Mouse (Mus musculus): ENCODE measurements around the gene Inip. TPM values are rescaled to one million over a fixed set of nuclear protein-coding genes. Genes with fewer than 3 reads are reported as not detected.
A peak's percentile ranks its signal among the peaks of the same experiment; 100 is the strongest.

Inip gene
- total RNA-seq, 2 experiments from 2014 or later: 20.2 to 22.7 TPM

DNA sequence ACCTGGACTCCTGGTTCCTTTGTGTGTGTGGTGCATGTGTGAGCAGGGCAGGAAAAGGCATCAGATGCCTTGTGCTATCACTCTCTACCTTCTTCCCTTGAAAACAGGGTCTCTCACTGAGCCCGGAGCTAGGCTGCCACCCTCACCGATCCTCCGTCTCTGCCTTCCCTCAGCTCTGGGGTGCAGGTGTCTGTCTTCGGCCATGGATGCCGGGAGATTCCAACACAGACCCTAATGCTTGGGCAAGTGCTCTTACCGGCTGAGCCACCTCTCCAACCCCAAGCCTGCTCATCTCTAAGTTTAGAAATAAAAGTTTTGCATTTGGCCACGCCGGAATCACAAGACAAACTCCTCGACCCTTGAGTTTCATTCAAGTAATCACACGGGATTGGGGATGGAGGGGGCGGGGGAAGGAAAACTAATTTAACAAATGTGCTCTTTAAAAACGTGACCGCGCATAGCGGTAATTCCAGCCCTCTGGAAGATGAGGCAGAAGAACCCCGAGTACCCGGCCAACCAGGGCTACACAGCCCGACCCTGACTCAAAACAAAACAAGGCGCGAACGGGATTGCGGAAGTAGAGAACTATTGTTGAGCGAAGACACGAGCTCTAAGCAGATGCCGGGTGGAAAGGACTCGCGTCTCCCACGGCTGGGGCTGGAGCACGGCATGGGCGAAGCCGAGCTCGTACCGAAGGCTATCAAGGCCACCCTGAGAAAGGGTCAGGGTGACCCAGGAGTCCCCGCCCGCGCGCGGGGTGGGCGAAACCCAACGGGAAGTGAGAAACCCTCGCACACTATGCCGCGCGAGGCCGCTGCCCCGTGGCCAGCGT, 18.3 kb downstream of the Inip start:
- DNase-seq (ENCODE audit: low spot score in 2 of 2): peak in 1 of 2 experiments; percentile 37

DNA sequence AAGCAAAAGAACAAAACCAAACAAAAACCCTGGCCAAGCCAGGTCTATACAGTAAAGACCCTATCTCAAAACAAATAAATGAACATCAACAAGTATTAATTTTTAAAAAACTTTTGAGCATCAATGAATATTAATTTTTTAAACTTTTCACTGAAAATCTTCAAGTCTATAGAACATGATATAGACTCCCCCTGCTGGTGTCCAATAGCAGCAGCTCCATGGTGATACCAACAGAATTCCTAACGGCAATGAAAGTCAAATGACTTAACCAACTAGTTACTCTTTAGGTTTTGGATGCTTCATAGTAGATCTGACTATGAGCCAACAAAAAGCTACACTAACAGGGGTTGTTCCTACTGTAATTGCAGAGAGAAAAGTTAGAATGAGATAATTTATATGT, 20.8 kb downstream of the Inip start:
- no peak for DNase-seq (ENCODE audit: low spot score in 2 of 2)

DNA sequence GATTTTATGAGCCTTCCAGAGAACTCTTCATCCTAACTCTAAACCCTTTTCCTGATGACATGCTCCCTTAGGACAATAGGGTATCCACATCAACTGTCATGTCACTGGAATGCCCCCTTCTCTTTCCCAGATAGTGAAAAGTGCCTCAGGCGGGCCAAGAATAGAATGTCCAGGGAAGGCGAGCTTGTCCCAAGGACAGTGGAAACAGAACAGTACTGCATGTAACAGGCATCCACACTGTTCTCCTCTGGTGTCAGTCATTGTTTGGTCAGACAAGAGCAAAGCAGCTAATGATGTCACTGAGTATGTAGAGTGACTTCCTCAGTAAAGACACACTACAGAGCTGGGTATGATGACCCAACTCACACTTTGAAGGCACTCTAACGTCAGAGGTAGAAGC, 23.6 kb downstream of the Inip start:
- no peak for DNase-seq (ENCODE audit: low spot score in 2 of 2)

DNA sequence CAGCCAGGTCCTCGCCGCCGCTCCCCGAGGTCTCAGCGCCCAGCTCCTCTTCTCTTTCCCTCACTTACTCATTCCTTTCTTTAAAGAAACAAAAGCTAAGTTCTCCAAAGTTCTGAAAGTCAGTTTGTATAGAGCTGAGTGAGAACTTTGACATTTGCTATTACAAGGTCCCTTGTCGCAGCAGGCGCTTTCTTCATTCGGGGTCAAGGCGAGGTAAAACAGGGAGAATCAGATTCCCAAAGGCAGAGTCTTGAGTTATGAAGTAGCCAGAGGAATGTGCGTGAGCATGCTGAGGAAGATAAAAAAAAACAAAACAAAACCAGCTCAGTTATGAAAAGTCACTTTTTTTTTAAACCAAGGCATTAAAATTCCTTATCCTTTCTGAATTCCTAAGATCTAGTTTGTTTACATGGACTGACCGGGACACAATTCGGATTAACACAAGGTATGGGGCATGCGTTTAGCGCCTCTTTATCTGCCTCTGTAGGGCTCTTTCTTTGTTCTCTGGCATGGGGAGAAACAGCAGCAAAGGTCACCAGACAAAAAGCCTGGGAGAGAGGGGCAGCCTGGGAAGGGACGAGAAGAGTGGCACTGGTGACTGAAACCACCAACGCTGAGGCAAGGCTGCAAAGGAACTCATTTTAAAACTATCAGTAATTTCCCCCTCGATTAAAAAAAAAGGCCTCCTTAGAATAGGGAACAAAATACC, 29.1 kb downstream of the Inip start:
- DNase-seq (ENCODE audit: low spot score in 2 of 2): no peak

DNA sequence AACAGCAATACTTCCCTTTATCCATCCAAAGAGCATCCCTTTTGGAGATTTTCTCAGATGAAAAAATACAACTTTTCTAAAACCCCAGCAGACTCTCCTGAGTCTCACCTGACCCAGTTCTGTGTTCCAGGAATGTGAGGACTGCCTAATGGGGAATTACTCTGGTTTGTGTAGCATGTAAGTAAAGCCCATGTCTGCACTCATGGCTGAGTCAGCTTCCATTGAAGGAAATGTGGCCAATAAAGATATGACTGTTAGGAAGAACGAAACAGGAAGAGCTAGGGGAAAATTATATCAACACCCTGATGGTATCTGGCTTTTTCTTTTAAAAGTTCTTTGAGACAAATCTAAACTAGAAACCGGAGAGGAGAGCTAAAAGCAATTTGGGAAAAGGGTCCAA, 33.7 kb downstream of the Inip start:
- DNase-seq (ENCODE audit: low spot score in 2 of 2): no peak

DNA sequence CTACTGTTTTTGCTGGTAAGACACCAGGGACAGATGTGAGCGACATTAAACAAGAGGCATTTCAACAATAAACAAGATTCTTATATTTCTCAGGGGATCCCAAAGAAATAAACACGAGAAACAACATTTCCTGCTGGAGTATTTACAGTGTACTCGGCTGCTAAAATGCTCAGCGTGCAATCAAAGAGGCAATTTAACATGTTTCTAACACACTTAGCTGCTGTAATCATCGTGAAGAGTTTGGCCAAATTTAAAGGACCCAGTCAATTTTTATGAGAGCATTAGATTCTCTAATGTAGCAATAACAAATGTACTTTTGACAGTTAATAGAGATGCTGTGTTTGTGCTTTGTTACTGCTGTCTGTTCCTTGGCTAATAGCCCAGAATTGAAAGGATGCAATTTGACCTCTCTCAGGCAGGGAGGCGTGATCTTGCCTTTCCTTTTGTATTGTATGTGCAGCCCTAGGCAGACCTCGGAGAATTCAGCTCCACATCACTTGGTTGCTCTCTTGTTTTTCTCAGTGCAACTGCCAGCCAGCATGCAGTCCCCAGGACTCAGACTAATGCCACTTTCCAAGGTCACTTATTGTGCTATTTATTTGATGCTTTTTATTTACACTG, 35.9 kb downstream of the Inip start:
- DNase-seq (ENCODE audit: low spot score in 2 of 2): no peak

DNA sequence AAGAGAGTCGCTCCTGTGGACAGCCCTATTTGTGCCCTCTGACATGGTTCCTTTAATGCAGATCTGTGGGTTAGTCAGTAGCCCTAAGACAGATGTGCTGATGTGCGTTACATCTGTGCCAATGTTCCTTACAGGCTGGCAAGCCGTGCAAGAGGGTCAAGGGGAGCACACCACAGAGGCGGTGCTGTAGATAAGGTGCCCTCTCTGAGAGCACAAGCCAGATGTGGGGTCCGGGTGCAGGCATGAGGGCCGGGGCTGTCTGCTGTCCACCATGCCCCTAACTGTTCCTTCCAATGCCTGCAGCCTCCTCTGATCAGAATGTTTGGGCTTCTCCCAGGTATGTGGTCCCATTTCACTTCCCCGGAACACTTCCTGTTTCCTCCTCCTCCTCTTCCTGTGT, 36.4 kb downstream of the Inip start:
- DNase-seq (ENCODE audit: low spot score in 2 of 2): no peak

DNA sequence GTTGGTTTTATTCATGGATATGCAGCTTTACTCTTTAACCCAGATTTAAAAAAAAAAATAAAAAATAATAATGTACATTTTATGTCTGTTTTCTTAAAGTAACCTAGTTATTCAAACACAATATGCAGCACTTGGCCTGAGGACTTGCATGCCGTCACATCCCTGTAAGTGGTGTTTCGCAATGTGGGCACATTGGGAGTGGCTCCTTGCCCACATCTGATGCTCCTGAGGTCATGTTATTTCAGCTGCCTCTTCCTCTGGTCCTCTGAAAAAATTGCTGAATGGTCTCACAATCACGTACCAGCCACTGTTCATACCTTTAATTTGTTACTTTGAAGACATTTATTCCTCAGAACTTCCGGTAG, 40.0 kb downstream of the Inip start:
- no peak for DNase-seq (ENCODE audit: low spot score in 2 of 2)

DNA sequence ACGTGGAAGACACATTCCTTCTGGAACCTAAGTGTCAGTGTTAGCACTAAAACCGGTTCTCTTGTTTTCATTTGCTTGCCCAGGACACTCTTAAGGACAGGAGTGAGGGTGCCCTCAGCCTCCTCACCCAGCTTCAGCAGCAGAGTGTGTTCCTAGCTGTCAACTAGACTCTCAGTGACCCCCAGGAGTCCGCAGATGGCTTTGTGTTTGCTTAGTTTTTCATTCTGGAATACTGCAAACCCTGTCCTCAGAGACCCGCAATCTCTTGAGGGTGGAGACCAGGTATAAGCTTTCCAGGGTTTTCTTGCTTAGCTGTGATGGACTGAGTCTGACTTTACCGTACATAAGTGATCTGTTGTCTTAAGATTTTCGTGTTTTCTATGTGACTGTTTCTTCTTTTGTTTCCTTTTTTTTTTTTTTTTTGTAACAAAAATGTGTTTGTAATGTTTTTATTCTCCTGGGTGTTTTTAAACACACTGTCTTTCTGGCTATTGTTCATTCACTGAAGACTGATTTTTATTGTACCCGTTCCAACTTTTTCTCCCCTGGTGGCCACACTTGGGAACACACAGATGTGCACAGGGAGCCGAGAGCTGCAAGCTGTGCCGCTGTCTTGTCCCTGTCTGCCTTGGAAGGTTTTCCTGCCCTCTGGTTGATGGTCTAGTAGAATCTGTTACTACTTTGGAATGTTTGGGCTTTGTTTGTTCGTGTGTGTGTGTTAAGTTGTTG, 40.6 kb downstream of the Inip start:
- peak in 1 of 2 experiments; percentile 40 for DNase-seq (ENCODE audit: low spot score in 2 of 2)

DNA sequence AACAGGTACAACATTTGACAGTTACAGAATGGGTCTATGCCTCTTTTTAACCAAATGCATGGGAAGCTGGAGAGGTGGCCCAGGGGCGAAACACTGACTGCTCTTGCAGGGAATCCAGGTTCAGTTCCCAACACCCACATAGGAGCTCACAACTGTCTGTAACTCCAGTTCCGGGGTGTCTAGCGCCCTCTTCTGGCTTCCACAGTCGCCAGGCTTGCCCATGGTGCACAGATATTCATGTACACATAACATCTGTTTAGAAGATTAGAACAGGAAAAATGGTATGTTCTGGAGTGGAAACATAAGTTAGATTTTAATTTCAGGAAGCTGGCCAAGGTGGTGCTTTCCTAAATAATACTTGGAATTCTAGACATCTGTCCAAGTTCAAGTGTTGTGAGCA, 41.4 kb downstream of the Inip start:
- no peak for DNase-seq (ENCODE audit: low spot score in 2 of 2)

DNA sequence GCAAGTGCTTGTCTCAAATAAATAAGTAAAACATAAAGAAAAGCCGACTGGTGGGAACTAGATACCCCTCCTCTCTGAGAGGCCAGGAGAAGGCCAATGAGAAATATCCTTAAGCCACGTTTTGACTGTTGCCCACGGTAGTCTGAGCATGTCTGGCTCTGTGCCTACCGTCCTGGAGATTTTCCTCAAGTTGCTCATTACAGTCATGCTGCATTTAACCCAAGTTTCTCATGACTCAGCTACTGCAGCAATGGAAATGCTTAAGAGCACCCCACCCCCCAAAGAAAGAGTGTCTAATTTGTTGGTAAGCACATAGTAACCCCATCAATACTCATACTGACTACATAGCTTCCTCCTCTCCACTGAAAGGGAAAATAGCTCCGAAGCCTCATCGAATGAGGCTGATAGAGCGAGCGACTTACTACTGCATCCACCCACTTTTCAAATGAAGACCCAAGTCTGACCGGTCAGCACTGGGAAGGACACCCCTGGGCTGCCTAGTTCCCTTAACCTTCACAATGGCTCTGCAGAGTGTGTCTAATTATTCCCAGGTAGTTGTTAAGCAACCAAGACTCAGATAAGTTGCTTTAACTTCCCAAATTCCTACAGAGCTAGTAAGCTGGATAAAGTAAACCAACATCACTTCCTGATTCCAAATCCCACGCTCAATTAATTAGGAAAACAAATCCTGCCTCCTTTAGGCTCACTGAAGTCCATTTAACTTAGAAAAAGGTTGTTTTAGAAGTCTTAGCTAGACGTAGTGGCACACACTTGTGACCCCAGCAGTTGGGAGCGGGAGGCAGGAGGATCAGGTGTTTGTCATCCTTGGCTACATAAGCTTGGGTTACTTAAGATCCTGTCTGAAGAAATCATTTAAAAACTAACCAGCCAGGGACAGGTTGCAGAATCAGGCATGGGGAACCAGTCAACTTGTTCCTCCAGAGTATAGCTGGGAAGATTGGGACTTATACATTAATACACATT, 43.6 kb downstream of the Inip start:
- DNase-seq (ENCODE audit: low spot score in 2 of 2): no peak

DNA sequence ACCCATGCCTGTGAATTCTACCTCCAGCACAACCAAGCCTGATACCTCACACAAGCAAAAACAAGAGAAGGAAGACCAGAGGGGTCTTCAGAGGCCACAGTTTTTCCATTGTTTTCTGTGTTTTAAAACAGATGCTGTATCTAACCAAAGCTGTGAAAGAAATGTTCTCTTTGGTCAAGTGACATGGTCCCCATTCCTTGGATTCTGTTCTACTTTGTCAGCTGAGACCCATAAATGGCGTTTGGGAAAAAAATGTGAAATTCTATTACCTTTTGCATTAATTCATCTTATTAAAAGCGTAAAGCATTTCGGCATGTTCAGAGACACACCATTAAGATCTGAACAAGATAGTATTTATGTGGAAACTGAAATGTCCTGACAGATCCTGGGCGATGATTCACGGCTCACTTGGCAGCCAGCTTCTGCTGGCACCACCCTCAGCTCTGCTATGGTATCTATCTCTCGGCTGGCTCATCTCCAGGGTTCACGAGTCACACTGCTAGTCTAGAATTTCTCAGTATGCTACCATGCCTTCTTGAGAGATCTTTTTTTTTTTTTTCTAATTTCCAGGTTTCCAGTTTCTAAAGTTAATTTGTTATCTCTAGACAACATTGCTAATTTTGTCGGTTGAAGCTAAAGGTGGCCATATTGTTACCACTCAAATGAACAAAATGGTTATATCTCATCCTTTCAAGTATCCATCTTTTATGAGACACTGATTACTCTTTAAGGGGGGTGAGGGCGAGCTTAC, 44.9 kb downstream of the Inip start:
- peak; percentile 26 to 71 for DNase-seq (ENCODE audit: low spot score in 2 of 2)

DNA sequence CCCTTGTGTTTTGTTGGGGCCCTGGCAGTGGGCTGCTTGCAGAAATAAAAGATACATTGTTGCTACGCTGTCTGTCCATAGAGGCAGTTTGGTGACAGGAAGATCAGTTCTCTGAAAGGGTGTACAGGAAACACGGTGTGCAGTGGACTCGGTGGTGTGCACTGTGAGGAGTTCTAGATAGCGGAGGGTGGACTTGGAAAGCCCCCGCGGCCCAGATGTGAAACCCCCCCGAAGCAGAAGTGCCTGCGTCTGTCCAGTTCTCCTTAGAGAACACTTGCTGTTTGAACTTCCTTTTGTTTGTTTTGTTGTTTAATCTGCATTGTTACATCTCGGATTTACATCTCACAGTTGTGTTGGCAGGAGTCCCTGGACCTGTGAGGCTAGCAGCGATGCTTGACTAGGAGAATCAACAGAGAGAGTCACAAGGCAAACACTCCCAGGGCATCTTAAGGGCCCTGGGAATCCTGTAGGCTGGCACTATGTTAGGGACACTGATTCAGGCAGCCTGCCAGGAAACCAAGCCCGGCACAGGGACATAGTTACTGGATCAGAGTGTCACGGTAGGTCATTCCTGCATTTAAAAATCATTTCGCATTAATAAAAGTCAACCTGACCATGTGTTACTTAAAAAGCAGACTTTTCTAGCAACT, 47.8 kb downstream of the Inip start:
- no peak for DNase-seq (ENCODE audit: low spot score in 2 of 2)

DNA sequence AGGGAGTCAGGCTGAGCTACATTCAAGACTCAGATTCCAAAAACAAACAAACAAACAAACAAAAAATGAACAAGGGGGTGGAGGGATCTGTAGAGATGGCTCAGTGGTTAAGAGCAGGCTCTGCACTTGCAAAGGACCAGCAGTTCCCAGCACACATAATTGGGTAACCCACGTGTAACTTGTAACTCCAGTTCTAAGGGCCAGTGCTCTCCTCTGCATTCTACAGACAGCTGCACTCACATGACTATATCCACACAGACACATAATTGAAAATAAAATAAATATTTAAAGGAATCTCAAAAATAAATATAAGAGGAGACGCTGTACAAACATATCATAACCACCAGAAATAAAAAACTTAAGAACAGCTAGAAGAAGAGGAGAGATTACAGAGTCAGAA, 61.5 kb downstream of the Inip start:
- no peak for DNase-seq (ENCODE audit: low spot score in 2 of 2)

DNA sequence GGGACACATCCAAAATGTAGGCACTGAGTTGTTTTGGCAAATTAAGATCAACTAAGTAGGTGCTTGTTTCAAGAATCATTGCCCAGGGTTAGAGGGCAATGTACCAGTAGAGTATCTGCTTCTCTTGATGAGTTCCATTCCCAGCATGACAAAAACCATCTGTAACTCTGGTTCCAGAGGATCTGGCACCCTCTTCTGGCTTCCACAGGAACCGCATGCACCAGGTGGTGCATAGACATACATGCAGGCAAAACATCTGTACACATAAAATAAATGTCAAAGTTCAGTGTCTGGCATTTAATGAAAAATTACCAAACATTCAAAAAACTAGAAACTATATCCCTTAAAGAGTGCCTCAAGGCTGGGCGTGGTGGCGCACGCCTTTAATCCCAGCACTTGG, 62.1 kb downstream of the Inip start:
- no peak for DNase-seq (ENCODE audit: low spot score in 2 of 2)

DNA sequence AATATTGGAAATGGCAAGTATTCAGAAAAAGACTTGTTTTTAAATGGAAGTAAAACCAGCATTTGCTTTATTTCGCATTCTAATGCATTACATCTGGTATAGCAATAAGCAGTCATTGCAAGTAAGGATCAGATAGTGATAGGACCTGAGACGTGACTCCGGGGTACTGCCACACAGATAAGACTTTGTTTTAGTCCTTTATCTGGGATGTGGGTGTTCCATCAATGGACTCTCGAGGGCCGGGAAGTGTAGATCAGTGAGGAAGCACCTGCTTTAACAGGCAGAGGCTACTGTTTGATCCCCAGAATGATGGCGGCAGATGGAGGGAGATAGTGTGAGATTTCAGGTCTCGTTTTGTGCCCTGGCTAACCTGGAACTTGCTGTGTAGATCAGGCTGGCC, 69.8 kb downstream of the Inip start:
- no peak for DNase-seq (ENCODE audit: low spot score in 2 of 2)

DNA sequence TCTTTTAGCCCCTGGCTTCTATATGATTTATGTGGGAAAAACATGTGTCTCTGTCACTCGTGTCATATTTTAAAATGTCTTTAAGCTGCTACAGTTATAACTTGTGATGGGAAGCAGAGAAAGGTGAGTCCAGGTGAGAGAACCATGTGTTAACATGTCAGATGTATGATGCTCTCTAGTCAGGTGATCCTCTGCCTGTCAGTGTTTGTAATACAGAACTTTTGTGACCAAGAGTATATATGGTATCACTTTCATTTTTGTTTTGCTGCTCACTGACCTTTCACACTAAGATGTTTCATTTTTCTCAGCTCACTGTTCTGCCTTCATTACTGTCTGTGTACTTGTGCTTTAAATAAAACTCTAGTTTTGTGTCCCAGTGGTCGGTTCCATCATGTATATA, 72.5 kb downstream of the Inip start:
- DNase-seq (ENCODE audit: low spot score in 2 of 2): no peak

DNA sequence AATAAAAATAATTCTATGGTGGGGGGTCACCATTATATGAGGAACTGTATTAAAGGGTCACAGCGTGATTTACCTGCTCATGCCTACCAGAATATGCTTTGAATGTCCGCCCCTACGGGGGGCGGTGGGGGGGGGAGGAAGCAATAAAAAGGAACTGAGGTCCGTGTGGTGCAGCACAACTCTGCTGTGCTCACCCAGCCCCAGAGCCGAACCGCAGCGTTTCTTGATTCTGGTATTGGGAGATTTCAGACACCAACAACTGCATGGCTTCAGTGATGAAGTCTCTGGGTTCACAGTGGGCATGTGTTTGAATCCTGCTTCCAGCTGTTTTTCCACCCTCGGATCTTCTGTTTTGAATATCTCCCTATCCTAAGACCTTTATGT, 73.5 kb downstream of the Inip start:
- no peak for DNase-seq (ENCODE audit: low spot score in 2 of 2)

DNA sequence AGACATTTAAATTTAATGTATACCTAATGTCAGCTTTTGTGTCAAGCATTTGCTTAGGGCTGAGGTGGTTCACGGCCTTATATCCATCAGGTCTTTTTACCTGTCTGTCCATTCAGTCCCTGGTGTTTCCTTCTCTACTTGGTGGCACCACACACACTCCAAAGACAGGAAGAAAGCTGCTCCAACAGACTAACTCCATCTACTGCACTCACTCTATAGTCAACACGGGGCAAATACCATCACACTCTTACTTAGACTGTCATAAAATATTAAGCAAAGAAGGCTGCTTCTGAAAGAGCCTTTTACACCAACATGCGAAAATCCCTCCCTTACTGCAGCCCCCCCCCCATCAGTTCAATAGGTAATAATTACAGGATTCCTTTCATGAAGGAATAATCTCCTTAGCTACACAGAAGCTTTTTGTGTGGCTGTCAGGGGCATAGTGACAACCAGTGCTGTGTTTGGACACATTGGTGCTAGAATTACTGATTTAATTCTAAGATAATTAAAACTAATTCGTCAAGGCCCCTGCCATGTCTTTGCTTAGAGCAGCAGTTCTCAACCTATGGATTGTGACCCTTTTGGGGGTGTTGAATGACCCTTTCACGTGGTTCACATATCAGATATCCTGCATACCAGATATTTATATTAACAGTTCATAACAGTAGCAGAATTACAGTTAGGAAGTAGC, 74.1 kb downstream of the Inip start:
- DNase-seq (ENCODE audit: low spot score in 2 of 2): no peak

Data from layer of hippocampus, postnatal 14 days (tissue).